Mouse (Mus musculus) cerebellum, adult 8-10 months (tissue): Measurements from ENCODE around the gene Col4a2.

Source experiments
- DNase-seq: peaks from one replicate; pipeline ENCODE4 v3.0.0; 2022

Gene Col4a2

DNA sequence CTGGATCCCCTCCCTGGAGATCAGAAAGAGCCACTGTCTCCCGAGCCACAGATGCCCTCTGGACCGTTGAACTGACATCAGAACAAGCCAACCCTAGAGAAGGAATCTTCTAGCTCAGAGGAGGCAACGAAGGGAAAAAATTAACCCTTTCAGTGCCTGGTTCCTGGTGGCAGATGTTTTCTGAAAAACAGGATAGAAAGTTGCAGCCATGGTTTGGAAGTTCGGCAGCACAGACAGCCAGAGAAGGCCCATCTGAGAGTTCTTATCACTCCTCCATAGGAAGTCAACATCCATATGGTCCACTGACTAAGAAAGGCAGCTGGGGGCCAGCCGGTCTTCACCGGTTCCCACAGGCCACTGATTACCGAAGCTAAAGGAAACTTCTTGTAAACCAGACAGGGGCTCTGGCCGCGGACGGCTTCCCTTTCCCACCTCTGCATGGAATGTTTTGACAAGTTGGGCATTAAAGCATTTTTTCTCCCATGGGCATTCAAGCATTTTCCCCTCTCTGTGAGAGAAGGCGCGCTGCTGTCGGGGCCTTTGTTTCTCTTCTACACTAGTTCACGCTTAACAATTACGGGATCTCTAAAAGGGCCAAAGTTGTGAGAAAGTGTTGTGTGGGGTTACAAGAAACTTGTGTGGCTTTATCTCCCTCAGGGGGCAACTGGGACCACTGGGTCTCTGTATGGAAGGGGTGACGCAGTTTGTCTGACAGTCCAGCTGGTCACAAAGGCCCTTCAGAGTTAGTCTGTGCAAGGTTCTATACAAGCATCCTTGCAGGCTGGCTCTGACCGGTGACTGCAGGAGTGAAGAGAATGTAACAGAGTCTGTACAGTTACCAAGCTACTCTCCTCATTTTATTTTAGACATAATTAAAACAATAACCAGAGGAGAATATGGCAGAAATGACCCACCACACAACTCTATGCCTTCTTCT lies 49.9 kb downstream of the Col4a2 start:
- no peak for DNase-seq

DNA sequence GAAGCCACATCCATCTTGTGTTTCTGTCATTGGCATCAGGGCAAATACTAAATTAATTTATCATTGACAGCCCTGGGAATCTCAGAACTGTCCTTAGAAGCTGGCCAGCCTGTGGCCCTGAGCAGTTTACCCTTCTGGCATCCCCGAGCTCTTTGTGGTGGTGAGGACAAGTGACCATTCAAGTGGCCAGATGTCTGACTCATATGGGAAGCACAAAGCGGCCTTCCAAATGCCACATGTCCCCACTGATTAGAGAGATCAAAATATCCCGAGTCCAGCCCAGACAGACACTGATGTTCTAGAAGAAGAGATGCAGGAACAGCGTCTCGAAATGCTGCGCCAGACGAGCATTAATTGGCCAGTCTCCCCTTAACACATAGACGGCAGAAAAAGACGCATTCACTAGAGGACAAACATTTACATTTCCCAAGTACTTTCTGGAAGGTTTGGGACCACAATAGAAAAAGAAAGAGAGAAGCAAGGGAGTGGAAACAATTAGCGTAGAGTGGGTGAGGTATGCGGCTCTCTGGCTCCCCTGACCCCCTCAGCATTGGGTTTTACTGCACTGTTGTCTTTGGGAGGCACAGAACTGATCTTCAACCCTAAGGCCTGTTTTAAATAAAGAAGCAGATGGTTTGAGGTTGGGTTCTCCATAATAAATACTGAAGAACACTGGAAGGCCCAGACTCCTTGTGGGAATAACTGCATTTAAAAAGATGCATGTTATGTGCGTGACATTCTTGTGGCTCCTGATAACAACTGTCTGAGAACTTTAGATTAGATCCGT lies 50.9 kb downstream of the Col4a2 start:
- DNase-seq, result no peak

DNA sequence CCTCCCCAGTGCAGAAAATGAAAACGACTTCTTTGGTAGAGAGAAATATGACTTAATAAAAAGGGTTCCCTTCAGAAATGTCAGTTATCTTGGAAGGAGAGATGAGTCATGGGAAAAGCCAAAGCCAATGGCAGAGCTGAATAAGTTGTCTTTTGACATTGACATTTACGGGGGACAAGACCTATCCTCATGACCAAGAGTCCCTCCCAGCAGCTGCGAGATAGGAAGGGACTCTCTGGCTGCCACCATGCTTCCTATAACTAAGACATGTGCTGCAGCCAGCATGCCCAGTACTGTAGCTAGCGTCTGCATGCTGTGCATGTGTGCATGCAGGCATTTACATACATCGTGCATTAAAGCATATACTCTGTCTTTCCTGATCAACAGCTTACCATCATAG lies 53.6 kb downstream of the Col4a2 start:
- no peak for DNase-seq

DNA sequence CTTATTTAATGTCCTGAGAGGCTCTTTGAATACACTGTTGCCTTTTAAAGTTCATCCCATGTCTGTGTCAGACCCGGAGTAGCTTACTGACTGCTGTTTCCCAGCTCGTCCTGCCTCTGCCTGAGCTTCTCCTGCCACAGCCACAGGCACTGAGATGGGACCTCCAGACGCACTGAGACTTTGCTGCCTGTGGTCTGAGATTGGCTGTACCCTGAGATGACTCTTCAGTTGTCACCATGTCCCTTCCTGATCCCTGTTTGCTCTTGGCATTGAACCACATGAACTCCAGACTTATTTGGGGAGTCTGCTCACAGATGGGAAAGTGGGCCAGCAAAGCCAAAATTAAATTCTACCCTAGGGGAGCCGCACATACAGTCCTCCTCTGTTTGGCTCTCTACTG lies 54.1 kb downstream of the Col4a2 start:
- no peak for DNase-seq

DNA sequence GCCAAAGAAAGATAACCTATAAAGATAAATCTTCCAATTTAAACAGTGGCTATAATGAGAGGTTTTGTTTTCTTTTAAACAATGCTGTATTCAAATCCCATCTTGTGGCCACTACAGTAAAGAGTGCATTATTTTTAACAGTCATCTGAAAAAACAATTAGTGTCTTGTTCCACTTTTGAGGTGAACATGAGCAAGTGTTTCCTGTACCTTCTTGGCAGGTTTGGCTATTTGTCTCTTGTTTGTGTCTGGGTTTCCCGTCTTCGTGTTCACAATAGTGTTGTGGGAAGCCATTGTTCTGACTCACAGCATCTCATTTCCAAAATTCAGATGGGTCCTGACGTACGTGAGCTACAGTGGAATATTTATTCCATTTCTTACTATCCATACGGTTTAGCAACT lies 55.1 kb downstream of the Col4a2 start:
- no peak for DNase-seq

DNA sequence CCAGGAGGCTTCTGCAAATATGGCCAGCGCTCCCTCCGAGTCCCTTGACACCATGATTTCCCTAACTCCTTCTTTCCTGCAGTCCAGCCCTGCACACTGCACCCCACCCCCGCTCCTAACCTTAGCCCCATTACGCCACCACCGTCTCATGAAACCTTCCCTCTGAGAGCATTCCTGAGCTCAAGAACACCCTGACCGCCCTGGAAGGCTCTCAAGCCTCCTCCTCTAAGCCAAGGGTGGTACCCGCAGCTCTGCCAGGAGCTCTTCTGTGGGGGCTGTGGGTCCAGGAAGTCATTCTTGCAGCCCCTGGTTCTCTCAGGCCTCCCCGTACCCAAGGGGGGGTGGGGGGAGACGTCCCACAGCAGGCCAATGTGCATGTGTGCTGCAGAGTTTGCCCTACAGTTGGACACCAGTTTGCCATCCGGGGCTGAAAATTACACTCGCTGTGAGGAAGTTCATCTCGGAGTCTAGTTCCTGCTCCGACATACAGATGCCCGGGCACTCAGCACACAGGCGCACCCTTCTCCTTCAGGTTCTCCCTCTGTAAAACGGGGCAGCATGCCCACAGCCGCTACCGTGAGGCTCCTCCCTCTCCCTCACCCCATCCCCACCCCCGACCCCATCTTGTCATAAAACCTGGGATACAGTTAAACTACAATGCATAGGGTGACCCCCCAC lies 57.1 kb downstream of the Col4a2 start:
- DNase-seq, result no peak

DNA sequence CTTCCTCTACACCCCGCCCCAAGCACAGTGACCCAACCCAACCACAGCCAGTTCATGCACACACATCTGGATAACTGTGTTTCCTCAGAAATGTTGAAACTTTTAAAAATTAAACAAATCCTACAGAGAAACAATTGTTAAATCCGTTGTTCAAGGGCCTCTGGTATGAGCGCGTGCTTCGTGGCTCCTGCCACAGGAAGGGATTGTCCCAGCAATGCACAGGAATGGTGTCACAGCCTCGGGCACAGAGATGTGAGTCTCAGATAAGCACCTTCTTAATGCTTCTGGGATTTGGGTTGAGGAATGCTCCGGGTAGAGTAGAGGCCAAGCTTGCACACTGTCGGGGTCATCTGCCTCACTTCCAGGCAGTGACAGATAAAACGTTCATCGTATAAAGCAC lies 58.7 kb downstream of the Col4a2 start:
- DNase-seq, result no peak

DNA sequence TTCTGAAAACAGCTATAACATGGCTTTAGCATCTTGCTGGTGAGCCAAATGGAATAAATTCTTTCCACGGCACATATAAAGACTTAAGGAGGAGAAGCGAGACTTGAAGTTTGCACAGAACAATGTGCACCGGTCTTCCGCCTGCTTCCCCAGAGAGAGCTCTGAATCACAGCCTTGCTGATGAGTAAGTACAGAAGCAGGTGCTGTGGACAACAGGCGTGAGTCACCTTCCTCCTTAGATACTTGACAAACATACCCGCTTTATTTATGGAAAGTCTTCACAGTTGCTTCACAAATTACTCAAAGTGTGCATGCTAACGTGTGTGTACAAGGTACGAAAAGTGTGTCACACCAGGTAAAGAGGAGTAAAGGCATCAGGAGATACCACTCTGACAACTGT lies 59.5 kb downstream of the Col4a2 start:
- DNase-seq, result no peak

DNA sequence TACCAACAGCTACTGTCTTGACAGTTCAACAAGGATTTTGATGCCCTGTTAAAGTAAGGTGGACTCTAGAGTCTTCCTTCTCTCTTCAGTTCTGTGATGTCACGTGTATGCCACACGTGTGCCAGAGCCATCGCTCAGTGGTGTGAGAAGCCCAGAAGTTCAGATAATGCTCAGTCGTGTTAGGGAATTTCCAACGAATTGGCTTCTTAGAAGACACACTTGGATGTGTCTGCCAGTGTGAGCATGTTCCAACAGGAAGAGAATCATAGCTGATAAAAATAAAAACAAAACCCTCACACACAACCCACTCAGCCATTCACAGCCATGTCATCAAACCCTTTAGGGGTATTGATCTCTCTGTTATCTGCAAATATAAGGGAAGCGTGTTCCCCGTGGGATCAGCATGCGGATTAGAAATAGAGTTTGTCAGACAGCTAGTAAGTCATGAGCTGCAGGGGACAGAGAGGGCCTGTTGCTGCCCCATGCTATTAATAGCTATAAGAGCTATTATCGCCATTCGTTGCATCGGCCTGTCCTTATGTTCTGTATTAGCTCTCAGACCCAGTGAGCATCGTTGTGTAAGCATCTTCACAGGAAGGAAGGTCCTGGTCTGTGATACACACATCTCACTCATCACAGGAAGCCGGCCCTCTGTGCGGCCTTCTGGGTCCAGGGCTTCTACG lies 61.2 kb downstream of the Col4a2 start:
- no peak for DNase-seq

DNA sequence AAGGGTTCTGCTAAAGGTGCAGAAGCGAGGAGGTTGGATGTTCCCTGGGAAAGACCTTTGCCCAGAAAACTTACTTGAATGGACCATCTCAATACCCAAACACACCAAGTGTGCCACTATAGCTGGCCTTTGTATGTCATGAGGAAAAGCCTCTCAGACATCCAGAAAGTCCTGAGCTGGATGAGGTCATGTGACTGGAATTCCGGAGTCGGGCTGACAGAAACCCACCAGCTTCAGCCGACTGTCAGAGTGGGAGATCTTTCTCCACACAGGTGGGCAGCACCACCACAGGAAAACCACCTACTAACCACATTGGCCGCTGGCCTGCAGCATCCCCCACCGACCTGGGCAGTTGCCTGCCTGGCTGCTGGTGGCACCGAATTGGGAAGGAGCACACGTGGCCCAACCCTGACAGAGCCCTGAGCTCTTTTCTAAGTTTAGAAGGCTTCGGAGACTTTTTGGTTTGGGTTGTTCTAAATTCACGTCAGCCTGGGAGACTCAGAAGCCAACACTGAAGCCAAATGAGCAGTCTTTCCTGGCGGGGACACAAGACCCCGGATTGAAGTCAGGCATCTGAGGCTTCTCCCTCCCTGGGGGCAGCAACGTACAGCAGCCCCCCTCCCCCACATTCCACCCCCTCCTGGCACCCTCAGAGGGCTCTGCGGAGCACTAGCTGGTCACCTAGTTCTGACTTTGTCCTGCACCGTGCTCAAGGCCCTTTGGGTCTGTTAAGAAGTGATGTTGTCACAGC lies 61.9 kb downstream of the Col4a2 start:
- DNase-seq, result no peak

DNA sequence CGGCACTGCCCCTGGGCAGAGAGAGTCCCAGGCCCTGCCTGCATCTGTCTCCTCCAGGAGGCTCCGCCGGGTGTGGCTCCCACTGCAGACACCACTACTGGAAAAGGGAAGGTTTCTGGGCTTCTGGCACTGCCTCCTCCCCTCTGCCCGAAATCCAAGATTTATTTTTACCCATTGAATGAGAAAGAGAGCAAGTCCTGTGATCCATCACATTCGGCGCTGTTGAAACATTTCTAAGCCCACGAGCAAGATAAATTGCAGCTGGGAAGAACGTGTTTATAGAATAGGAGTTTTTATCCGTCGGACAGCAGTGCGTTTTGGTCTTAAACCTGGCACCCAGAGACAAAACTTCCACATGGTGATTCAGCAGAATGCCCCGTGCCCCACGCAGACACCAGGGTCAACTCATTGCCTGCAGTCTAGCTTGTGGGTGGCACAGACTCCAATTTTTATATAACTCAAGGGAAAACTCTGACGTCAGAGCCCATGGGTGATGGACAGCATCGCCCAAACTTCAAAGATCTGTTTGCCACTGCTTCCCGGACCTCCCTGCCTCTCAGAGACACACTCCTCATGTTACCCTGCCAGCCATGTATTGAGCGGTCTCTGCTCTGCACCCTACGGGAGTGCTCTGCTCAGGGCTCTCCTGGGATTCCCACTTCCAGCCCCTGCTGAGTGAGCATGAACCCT lies 63.3 kb downstream of the Col4a2 start:
- DNase-seq, result no peak

DNA sequence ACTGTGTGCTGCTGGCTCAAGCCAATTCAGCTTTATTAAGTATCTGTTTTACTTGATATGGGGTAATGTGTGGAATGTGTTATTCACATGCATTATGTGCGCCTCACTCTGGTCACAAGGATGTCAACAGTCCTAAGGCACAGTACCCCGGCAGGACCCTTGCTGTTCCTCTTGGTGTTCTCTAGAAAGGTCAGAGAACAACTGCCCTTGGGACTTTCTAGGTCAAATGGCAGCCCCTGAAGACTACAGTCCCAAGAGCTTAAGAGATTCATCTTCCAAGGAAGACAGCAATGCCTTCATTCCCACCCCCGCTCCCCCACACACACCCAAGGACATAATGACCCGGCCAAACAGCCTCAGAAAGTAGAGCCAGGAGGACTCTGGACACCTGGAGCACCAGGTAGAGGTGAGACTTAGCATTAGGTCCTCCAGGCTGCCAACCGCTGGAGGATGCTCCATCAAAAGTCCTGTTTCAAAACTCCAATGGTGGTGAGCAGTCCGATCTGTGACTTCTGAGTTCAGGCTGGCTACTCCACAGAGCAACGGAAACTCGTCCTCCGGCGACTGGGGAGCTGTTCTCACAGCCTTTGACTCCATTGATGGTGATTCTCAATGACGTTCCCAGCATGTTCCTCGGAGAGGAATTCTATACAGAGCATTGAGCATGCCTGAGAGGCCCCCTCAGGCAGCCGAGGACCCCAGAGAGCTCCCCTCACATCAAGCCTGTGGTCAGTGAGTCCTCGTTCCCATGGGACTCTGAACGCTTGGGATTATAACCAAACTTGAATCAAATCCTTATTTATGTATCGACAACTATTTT lies 65.0 kb downstream of the Col4a2 start:
- DNase-seq, result no peak

DNA sequence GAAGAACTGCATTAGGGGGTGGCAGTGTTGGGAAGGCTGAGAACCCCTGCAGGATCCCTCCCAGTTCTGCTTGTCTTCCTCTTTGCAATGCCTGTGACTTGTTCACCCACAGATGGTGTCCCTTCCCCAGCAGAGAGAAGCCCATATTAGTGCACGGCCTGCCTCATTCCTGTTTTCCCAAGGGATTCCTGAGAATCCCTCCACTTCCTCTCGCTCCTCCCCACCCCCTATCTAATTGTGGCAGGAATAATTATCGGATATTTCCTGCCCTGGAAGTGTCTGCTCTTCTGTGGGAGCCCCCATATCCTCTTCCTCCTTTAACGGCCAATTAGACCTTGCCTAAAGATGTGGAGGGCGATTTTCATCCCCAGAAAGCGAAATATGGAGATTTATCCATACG lies 67.0 kb downstream of the Col4a2 start:
- DNase-seq, result no peak

DNA sequence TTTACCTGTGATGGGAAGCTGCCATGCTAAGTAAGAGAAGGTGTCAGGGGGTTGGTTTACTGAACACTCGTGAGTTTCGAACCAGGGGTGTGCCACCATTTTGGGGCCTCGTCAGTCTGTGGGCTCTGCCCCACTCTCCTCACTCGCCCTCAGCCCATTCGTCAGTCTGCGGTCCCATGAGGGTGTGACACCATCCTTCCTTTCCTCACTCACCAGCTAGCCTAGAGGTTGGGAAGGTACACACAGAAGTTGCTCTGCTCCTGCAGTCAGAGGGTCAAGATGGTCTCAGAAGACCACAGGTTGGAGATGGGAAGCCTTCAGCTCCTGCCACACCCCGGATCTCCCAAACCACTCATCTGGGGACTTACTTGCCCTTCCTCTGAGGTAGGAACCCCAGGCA lies 68.9 kb downstream of the Col4a2 start:
- no peak for DNase-seq

DNA sequence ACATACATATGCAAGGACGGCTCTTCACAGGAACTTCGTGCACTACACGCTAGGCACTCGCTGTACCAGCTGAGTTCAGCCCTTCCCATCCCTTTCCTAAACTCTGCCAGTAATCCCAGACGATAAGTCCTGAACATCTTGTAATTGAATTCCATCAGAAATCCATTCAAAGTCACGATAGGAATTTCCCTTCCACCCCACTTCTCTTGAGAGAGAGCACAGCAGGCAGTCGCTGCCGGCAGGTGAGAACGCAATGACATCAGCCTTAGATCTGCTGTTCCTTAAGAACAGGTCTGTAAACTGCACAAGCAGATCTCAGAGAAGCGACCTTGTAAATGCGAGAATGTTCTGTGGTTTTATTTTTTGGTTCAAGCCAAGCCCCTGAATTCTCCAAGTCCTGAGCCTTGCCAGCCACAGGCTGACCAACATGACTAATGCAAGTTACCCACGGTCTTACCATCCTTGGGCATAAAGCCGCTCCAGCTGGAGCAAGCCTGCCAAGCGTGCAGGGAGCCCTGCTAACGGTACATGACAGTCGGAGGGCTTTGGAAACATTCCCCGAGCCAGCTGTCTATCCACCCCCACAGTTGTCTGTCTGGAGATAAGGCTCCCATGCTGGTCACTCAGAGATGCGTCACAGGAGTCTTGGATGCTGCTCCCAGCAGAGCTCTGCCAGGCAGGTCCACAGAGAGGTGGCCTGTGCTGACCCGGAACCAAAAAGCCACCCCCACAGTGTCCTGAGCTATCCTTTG lies 69.6 kb downstream of the Col4a2 start:
- peak; percentile 34 for DNase-seq

DNA sequence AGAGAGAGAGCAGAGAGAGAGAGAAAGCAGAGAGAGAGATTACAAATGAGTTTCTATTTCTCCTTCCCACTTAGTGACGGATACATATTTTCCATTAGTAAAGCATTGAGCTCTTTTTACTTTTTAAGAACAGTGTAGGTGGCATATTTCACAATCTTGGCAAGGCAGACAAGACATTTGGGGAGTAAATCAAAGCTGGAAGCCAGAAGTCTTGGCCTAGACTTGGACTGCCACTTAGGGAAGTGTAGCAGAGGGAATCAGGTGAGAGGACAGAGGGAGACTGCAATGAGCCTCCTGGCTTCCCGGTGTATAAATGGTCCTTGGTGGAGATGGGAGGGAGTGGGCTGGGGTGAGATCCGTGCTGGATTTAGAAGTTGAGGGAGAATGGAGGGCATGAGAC lies 70.3 kb downstream of the Col4a2 start:
- no peak for DNase-seq

DNA sequence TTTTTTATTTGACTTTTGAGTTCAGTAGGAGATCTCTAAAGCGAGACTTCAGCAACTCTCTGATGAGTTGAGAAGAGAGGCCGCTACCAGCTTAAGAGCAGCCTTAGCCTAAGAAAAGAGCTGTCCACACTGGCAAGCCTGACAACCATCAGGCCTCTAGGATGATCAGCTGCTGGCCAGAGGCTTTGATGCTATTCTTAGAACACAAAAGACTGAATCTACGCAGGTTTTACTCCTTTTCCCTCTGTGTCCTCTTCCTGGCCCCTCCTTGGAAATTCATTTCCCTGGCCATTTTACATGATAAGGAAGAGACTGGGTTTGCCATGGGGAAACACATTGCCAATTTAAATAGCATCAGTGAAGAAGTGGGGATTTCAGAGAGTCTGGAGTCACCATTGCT lies 70.8 kb downstream of the Col4a2 start:
- no peak for DNase-seq

DNA sequence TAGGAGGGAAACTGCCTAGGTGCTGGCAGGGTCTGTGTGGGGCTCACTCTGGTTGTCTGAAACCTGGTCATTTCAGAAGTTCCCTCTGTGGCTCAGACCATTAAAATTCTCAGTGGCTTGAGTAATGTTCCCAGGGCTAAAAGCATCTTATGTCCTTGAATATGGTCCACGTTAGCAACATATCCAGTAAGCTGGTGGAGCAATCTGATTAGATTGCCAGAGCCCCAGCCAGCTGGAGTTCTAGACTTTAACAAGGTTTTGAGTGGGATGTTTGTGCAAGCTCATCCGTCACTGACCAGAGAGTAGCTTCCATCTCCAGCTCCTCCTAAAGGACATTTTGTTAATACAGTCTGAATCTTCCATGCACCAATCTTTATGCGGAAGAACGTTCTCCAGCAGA lies 72.2 kb downstream of the Col4a2 start:
- no peak for DNase-seq

DNA sequence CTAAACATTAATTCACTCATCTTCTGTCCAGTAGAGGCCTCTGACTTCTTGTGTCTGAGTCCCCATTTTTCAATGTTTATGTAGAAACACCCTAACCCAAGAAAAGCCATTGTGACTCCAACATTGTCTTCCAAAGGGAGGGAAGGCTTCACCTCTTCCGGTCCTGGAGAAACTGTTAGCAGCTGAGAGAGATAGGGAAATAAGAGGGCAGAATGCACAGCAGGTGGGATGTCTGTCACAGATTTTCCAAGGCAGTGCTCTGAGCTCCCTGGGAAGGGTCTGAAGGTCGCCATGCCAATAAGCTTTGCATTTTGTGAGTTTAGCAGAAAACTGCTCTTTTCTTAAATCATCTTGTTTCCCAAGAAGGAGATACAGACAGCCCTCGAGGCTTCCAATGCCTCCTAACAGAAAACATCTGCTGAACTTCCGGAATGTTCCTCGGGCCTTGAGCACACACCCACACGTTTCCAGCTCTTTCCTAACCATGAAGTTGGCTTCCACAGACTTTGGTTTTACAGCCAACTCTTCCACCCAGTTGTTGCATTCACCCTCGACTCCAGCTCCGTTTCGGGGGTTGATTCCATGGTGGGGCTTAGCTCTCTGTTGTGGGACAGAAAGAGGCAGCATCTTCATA lies 72.8 kb downstream of the Col4a2 start:
- DNase-seq, result no peak
